Mouse (Mus musculus): ENCODE measurements at regions not wholly inside any gene's neighbourhood (a gene's known extent, or its start where the extent isn't known, plus 50 kb on each side); places are given as distances from the start of the nearest gene placed in this dataset.

- no peak for DNase-seq (ENCODE audit: low read depth, low spot score)
- TF ChIP-seq CHD2 (IDR thresholded peaks at IDR 0.05; ENCODE audit: low read length), result no peak
- no peak for TF ChIP-seq BHLHE40 (IDR thresholded peaks at IDR 0.05; ENCODE audit: borderline replicate concordance, low read depth, low read length)
- TF ChIP-seq POLR2AphosphoS5 (IDR thresholded peaks at IDR 0.05; ENCODE audit: borderline replicate concordance, low read depth, low read length), result no peak
- no peaks in the 10 kb centered on the region for H3K36me3 ChIP-seq (ENCODE audit: control insufficient read depth in 1 of 2, insufficient read depth in 2 of 2, low read length in 2 of 2)
- H3K27me3 ChIP-seq (ENCODE audit: control insufficient read depth in 1 of 2, insufficient read depth in 2 of 2, low read length in 2 of 2), result no peaks in the 10 kb centered on the region
- H3K79me2 ChIP-seq (ENCODE audit: control insufficient read depth, insufficient read depth, low read length, poor library complexity), result no peaks in the 10 kb centered on the region
- no peaks in the 10 kb centered on the region for H3K9me3 ChIP-seq (replicated peaks; ENCODE audit: insufficient read depth, low read length)
- no peak overlapping the region for H3K27ac ChIP-seq (ENCODE audit: control insufficient read depth, low read depth, low read length)
- no peaks in the 10 kb centered on the region for H3K4me1 ChIP-seq (ENCODE audit: control insufficient read depth in 1 of 2, insufficient read depth in 2 of 2, low read length in 2 of 2)
- no peak overlapping the region for H3K4me3 ChIP-seq (ENCODE audit: control insufficient read depth in 1 of 2, insufficient read depth in 1 of 2, low read depth in 2 of 2, low read length in 2 of 2)
- no peak overlapping the region for H3K9ac ChIP-seq (ENCODE audit: control insufficient read depth, low read depth, low read length, poor library complexity, severe bottlenecking)
Observed at GRCm38 (mm10) chr4:81579389-81580110, 136.9 kb upstream of the Mpdz start.

- no peaks in the 10 kb centered on the region for H3K9me3 ChIP-seq (replicated peaks; ENCODE audit: insufficient read depth, low read length)
- H3K4me1 ChIP-seq (ENCODE audit: control insufficient read depth in 1 of 2, insufficient read depth in 2 of 2, low read length in 2 of 2), result no peaks in the 10 kb centered on the region
- H3K9ac ChIP-seq (ENCODE audit: control insufficient read depth, low read depth, low read length, poor library complexity, severe bottlenecking), result no peak overlapping the region
- H3K36me3 ChIP-seq (ENCODE audit: control insufficient read depth in 1 of 2, insufficient read depth in 2 of 2, low read length in 2 of 2), result no peaks in the 10 kb centered on the region
- H3K79me2 ChIP-seq (ENCODE audit: control insufficient read depth, insufficient read depth, low read length, poor library complexity), result no peaks in the 10 kb centered on the region
- no peak overlapping the region for H3K4me3 ChIP-seq (ENCODE audit: control insufficient read depth in 1 of 2, insufficient read depth in 1 of 2, low read depth in 2 of 2, low read length in 2 of 2)
- no peak for DNase-seq (ENCODE audit: low read depth, low spot score)
- H3K27ac ChIP-seq (ENCODE audit: control insufficient read depth, low read depth, low read length), result no peak overlapping the region
- no peaks in the 10 kb centered on the region for H3K27me3 ChIP-seq (ENCODE audit: control insufficient read depth in 1 of 2, insufficient read depth in 2 of 2, low read length in 2 of 2)
- no peak for TF ChIP-seq ZNF384 (IDR thresholded peaks at IDR 0.05; ENCODE audit: low read depth, low read length)
- TF ChIP-seq CTCF (IDR thresholded peaks at IDR 0.05 in 2 of 3, conservative IDR thresholded peaks at IDR 0.05 in 1 of 3; ENCODE audit: control insufficient read depth in 1 of 3, insufficient read depth in 1 of 3, low read depth in 2 of 3, low read length in 3 of 3, poor library complexity in 1 of 3, severe bottlenecking in 1 of 3), result no peak
- no peak for TF ChIP-seq EP300 (IDR thresholded peaks at IDR 0.05; ENCODE audit: low read depth in 1 of 2, low read length in 2 of 2)
- TF ChIP-seq CHD1 (IDR thresholded peaks at IDR 0.05; ENCODE audit: low read depth, low read length), result no peak
- no peak for TF ChIP-seq MYC (IDR thresholded peaks at IDR 0.05; ENCODE audit: low read depth, low read length)
- no peak for TF ChIP-seq MEF2A (IDR thresholded peaks at IDR 0.05; ENCODE audit: extremely low read depth, insufficient replicate concordance, low read depth, low read length, poor library complexity, severe bottlenecking)
- TF ChIP-seq JUND (IDR thresholded peaks at IDR 0.05; ENCODE audit: low read depth, low read length), result no peak
- no peak for TF ChIP-seq SIN3A (IDR thresholded peaks at IDR 0.05; ENCODE audit: low read length)
- no peak for TF ChIP-seq SMC3 (IDR thresholded peaks at IDR 0.05; ENCODE audit: low read depth, low read length)
- TF ChIP-seq UBTF (IDR thresholded peaks at IDR 0.05; ENCODE audit: borderline replicate concordance, insufficient read depth, low read depth, low read length), result no peak
- TF ChIP-seq ZC3H11A (IDR thresholded peaks at IDR 0.05; ENCODE audit: low read depth, low read length), result no peak
- TF ChIP-seq GATA1 (IDR thresholded peaks at IDR 0.05; ENCODE audit: low read depth, low read length), result no peak
- TF ChIP-seq ZMIZ1 (IDR thresholded peaks at IDR 0.05; ENCODE audit: low read depth, low read length), result no peak
- TF ChIP-seq ZKSCAN1 (IDR thresholded peaks at IDR 0.05; ENCODE audit: low read depth, low read length), result no peak
Observed at GRCm38 (mm10) chr4:81578981-81579380, 136.4 kb upstream of the Mpdz start.

Measured in MEL (cell line).